Mouse (Mus musculus): Measurements from ENCODE around the gene Mrvi1. TPM values are rescaled to one million over a fixed set of nuclear protein-coding genes. Genes with fewer than 3 reads are reported as not detected.

Mrvi1 gene
- polyA plus RNA-seq, 1 experiment from 2014 or later = 1.7 TPM

GRCm38 (mm10) chr7:110965387-110965786 lies 16.9 kb downstream of the Mrvi1 start:
- Histone ChIP-seq H3K9me3 (ENCODE audit: control insufficient read depth, low read length) (no peaks in the 10 kb centered on the region), H3K4me2 (ENCODE audit: low read depth, low read length, severe bottlenecking) (no peak overlapping the region), H3K4me3 (ENCODE audit: low read depth, low read length) (no peak overlapping the region), H3K27me3 (ENCODE audit: control insufficient read depth, insufficient read depth, low read length) (no peaks in the 10 kb centered on the region), H3K4me1 (replicated peaks; ENCODE audit: control insufficient read depth, insufficient read depth, low read length) (no peaks in the 10 kb centered on the region), H3K36me3 (ENCODE audit: control insufficient read depth, insufficient read depth, low read length) (no peaks in the 10 kb centered on the region), H3K27ac (ENCODE audit: low read depth, low read length) (no peak overlapping the region), H3K9ac (ENCODE audit: low read length) (no peak overlapping the region)
- WGBS = 83% methylated on average over 3 of the region's 3 CpGs
- ATAC-seq (replicated peaks; ENCODE audit: low FRiP score) (no peak), DNase-seq (ENCODE audit: low spot score) (no peak)

GRCm38 (mm10) chr7:110963655-110963997 lies 18.6 kb downstream of the Mrvi1 start:
- no peak overlapping the region for H3K4me3 ChIP-seq (ENCODE audit: low read depth, low read length)
- no peaks in the 10 kb centered on the region for H3K36me3 ChIP-seq (ENCODE audit: control insufficient read depth, insufficient read depth, low read length)
- no peaks in the 10 kb centered on the region for H3K9me3 ChIP-seq (ENCODE audit: control insufficient read depth, low read length)
- no peaks in the 10 kb centered on the region for H3K4me1 ChIP-seq (replicated peaks; ENCODE audit: control insufficient read depth, insufficient read depth, low read length)
- no peak overlapping the region for H3K9ac ChIP-seq (ENCODE audit: low read length)
- WGBS = 90% methylated on average over 3 of the region's 3 CpGs
- no peaks in the 10 kb centered on the region for H3K27me3 ChIP-seq (ENCODE audit: control insufficient read depth, insufficient read depth, low read length)
- H3K4me2 ChIP-seq (ENCODE audit: low read depth, low read length, severe bottlenecking) = no peak overlapping the region
- ATAC-seq (replicated peaks; ENCODE audit: low FRiP score) (no peak), DNase-seq (ENCODE audit: low spot score) (no peak)
- no peak overlapping the region for H3K27ac ChIP-seq (ENCODE audit: low read depth, low read length)

DNA sequence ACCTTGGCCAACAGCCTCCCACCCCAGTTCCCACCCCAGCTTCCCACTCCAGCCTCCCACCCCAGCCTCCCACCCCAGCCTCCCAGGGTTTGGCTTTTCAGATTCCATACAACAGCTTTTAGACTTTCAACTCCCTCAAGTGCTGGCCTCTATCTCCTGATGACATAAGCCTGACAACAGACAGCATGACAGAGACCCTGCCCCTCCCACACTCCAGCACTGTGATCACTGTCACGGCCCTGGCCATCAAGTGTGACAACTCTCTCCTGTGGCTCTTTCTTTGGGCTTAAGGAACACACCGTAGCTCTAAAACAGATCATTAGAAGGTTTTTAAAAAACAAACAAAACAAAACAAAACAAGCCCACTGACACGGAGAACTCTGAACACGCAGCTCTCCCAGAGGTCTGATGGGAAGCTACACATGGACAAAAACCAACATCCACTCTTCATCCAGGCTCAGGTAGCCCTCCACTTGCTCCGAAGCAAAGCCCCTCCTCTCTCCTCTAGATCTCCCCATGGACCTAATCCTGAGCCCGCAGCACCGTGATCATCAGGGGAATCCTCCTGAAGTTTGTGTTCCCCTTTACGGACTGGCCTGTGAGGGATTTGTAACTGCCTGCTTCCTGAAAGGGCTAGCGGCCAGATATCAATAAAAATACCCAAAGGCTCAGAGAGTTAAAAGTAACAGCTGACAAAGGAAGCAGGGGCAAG lies 19.2 kb downstream of the Mrvi1 start:
- H3K4me3 ChIP-seq (ENCODE audit: low read depth, low read length) = no peak overlapping the region
- no peaks in the 10 kb centered on the region for H3K4me1 ChIP-seq (replicated peaks; ENCODE audit: control insufficient read depth, insufficient read depth, low read length)
- H3K27me3 ChIP-seq (ENCODE audit: control insufficient read depth, insufficient read depth, low read length) = no peaks in the 10 kb centered on the region
- DNase-seq (ENCODE audit: low spot score) (no peak), ATAC-seq (replicated peaks; ENCODE audit: low FRiP score) (no peak)
- H3K27ac ChIP-seq (ENCODE audit: low read depth, low read length) = no peak overlapping the region
- H3K4me2 ChIP-seq (ENCODE audit: low read depth, low read length, severe bottlenecking) = no peak overlapping the region
- H3K36me3 ChIP-seq (ENCODE audit: control insufficient read depth, insufficient read depth, low read length) = no peaks in the 10 kb centered on the region
- WGBS = 76% methylated on average over 9 of the region's 9 CpGs
- H3K9ac ChIP-seq (ENCODE audit: low read length) = no peak overlapping the region
- H3K9me3 ChIP-seq (ENCODE audit: control insufficient read depth, low read length) = no peaks in the 10 kb centered on the region

DNA sequence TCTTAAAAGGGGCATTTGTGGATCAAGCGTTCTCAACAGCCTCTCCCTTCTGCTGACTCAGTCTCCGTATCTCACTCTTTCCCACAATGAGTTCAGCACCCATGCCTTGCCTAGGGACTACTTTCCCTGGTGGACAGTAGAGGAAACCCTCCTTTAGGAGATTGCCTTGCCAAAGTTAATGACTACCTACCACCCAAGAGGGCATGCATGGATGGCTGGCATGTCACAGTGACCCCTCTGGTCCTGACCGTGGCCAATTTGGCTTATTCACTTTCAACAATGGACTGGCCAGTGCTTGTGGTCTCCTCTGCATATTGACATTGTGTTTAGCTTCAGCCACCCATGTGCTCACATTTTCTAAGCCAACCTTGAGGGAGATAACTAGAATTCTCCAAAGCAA lies 19.8 kb downstream of the Mrvi1 start:
- Histone ChIP-seq H3K4me1 (replicated peaks; ENCODE audit: control insufficient read depth, insufficient read depth, low read length) (no peaks in the 10 kb centered on the region), H3K27me3 (ENCODE audit: control insufficient read depth, insufficient read depth, low read length) (no peaks in the 10 kb centered on the region), H3K4me3 (ENCODE audit: low read depth, low read length) (no peak overlapping the region), H3K27ac (ENCODE audit: low read depth, low read length) (no peak overlapping the region), H3K9ac (ENCODE audit: low read length) (no peak overlapping the region), H3K9me3 (ENCODE audit: control insufficient read depth, low read length) (no peaks in the 10 kb centered on the region), H3K36me3 (ENCODE audit: control insufficient read depth, insufficient read depth, low read length) (no peaks in the 10 kb centered on the region), H3K4me2 (ENCODE audit: low read depth, low read length, severe bottlenecking) (no peak overlapping the region)
- ATAC-seq (replicated peaks; ENCODE audit: low FRiP score) (no peak), DNase-seq (ENCODE audit: low spot score) (no peak)
- WGBS = 90% methylated on average over 3 of the region's 3 CpGs

GRCm38 (mm10) chr7:110956422-110957170 lies 25.7 kb downstream of the Mrvi1 start:
- Histone ChIP-seq H3K27me3 (ENCODE audit: control insufficient read depth, insufficient read depth, low read length) (no peaks in the 10 kb centered on the region), H3K27ac (ENCODE audit: low read depth, low read length) (no peak overlapping the region), H3K9me3 (ENCODE audit: control insufficient read depth, low read length) (no peaks in the 10 kb centered on the region), H3K4me1 (replicated peaks; ENCODE audit: control insufficient read depth, insufficient read depth, low read length) (no peaks in the 10 kb centered on the region), H3K36me3 (ENCODE audit: control insufficient read depth, insufficient read depth, low read length) (no peaks in the 10 kb centered on the region), H3K4me3 (ENCODE audit: low read depth, low read length) (no peak overlapping the region), H3K9ac (ENCODE audit: low read length) (no peak overlapping the region), H3K4me2 (ENCODE audit: low read depth, low read length, severe bottlenecking) (no peak overlapping the region)
- 90% methylated on average over 14 of the region's 14 CpGs for WGBS
- ATAC-seq (replicated peaks; ENCODE audit: low FRiP score) (no peak), DNase-seq (ENCODE audit: low spot score) (no peak)

- H3K27me3 ChIP-seq (ENCODE audit: control insufficient read depth, insufficient read depth, low read length) = no peaks in the 10 kb centered on the region
- H3K4me2 ChIP-seq (ENCODE audit: low read depth, low read length, severe bottlenecking) = no peak overlapping the region
- no peaks in the 10 kb centered on the region for H3K36me3 ChIP-seq (ENCODE audit: control insufficient read depth, insufficient read depth, low read length)
- H3K4me3 ChIP-seq (ENCODE audit: low read depth, low read length) = no peak overlapping the region
- WGBS = 82% methylated on average over 2 of the region's 2 CpGs
- DNase-seq (ENCODE audit: low spot score) (no peak), ATAC-seq (replicated peaks; ENCODE audit: low FRiP score) (no peak)
- no peaks in the 10 kb centered on the region for H3K4me1 ChIP-seq (replicated peaks; ENCODE audit: control insufficient read depth, insufficient read depth, low read length)
- H3K9ac ChIP-seq (ENCODE audit: low read length) = no peak overlapping the region
- no peak overlapping the region for H3K27ac ChIP-seq (ENCODE audit: low read depth, low read length)
- no peaks in the 10 kb centered on the region for H3K9me3 ChIP-seq (ENCODE audit: control insufficient read depth, low read length)
These were observed 26.7 kb downstream of the Mrvi1 start for GRCm38 (mm10) chr7:110955576-110955975.

DNA sequence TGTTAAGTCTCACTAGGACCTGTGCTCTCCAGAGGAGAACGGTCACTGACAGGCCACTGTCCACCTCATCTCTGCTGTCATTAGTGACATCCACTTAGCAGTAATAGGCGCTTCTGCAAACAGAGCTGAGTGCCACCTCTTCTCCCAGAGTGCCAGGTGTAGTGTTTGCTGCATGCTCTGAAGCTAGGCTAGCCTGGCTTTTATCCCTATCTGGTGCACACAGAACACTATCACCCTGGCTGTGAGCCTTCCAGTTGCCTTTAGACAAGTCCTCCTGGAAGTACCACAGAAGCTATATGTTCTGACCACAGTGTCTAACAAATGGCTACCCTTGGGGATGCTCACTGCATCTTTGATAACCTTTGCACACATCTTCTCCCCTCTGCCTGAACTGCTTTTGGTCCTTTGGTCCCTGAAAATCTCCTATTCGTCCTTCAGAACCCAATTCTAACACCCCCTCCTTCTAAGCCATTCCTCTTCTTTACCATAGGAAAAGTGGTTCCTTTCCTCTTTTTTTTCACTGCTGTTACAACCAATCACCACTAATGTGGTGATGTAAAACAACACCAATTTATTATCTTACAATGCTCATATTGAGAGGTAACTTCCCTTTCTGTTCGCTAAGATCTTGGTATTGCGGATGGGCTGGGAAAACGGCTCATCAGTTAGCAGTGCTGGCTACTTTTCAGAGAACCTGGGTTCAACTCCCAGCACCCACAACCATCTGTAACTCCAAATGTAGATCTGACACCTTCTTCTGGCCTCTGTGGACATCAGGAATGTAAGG lies 28.0 kb downstream of the Mrvi1 start:
- ATAC-seq (replicated peaks; ENCODE audit: low FRiP score) (no peak), DNase-seq (ENCODE audit: low spot score) (no peak)
- WGBS = 91% methylated on average over 6 of the region's 6 CpGs
- H3K4me1 ChIP-seq (replicated peaks; ENCODE audit: control insufficient read depth, insufficient read depth, low read length) = no peaks in the 10 kb centered on the region
- H3K27me3 ChIP-seq (ENCODE audit: control insufficient read depth, insufficient read depth, low read length) = no peaks in the 10 kb centered on the region
- H3K4me2 ChIP-seq (ENCODE audit: low read depth, low read length, severe bottlenecking) = no peak overlapping the region
- no peak overlapping the region for H3K27ac ChIP-seq (ENCODE audit: low read depth, low read length)
- no peaks in the 10 kb centered on the region for H3K36me3 ChIP-seq (ENCODE audit: control insufficient read depth, insufficient read depth, low read length)
- H3K9me3 ChIP-seq (ENCODE audit: control insufficient read depth, low read length) = no peaks in the 10 kb centered on the region
- H3K4me3 ChIP-seq (ENCODE audit: low read depth, low read length) = no peak overlapping the region
- H3K9ac ChIP-seq (ENCODE audit: low read length) = no peak overlapping the region

DNA sequence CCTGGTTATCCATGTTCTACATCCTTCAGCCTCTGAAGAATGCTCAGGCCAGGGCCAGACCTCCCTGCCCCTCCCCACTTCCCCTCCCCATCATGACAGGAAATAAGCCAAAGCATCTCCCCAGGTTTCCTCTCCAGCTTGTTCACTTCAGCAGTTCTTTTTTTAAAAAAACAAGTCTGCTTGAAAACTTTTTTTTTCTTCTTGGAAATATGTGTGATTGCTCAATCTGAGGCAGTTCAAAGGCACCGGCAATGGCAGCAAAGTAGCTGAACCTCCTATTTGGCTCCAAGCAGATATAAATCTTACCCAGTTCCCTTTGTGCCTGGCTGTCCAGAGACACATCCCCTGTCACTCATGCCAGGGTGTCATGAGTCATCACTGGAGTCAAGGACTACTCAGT lies 29.1 kb downstream of the Mrvi1 start:
- H3K4me2 ChIP-seq (ENCODE audit: low read depth, low read length, severe bottlenecking) = no peak overlapping the region
- no peak overlapping the region for H3K9ac ChIP-seq (ENCODE audit: low read length)
- ATAC-seq (replicated peaks; ENCODE audit: low FRiP score) = no peak
- H3K27me3 ChIP-seq (ENCODE audit: control insufficient read depth, insufficient read depth, low read length) = no peaks in the 10 kb centered on the region
- DNase-seq (ENCODE audit: low spot score) = no peak
- H3K9me3 ChIP-seq (ENCODE audit: control insufficient read depth, low read length) = no peaks in the 10 kb centered on the region
- no peak overlapping the region for H3K4me3 ChIP-seq (ENCODE audit: low read depth, low read length)
- no peaks in the 10 kb centered on the region for H3K36me3 ChIP-seq (ENCODE audit: control insufficient read depth, insufficient read depth, low read length)
- H3K4me1 ChIP-seq (replicated peaks; ENCODE audit: control insufficient read depth, insufficient read depth, low read length) = no peaks in the 10 kb centered on the region
- WGBS = 88% methylated on average over 1 of the region's 1 CpGs
- no peak overlapping the region for H3K27ac ChIP-seq (ENCODE audit: low read depth, low read length)
